Mouse (Mus musculus) hindbrain, embryonic 16.5 days (tissue): ENCODE data around the gene Gsg1. TPM values are rescaled to one million over a fixed set of nuclear protein-coding genes. Genes with fewer than 3 reads are reported as not detected.

Experiments
- ATAC-seq: fragments of 200-750 bp; cut with Nextera tagmentation; 2 replicates; pipeline ENCODE4 v1.8.0; 2017; ENCODE audit warnings: moderate TSS enrichment, moderate library complexity
- H3K27ac ChIP-seq: fragments of 300-500 bp; sonication (generic); 2 replicates; pipeline ENCODE4 v1.5.1; 2014; ENCODE audit warnings: low read depth, mild to moderate bottlenecking, control low read depth, low read length, moderate library complexity
- H3K27me3 ChIP-seq: fragments of 300-500 bp; sonication (generic); replicated peaks from 2 replicates; pipeline ENCODE4 v1.6.1; 2014; ENCODE audit warnings: low read length; ENCODE audit not compliant: control insufficient read depth, insufficient read depth
- H3K36me3 ChIP-seq: fragments of 300-500 bp; sonication (generic); 2 replicates; pipeline ENCODE4 v1.6.1; 2014; ENCODE audit warnings: mild to moderate bottlenecking, low read length, moderate library complexity, mixed read lengths; ENCODE audit not compliant: control insufficient read depth, insufficient read depth
- H3K4me1 ChIP-seq: fragments of 300-500 bp; sonication (generic); 2 replicates; pipeline ENCODE4 v1.6.1; 2014; ENCODE audit warnings: low read depth, low read length; ENCODE audit not compliant: control insufficient read depth, insufficient read depth
- H3K4me2 ChIP-seq: fragments of 300-500 bp; sonication (generic); 2 replicates; pipeline ENCODE4 v1.6.1; 2014; ENCODE audit warnings: mild to moderate bottlenecking, low read length, control low read depth, moderate library complexity
- H3K4me3 ChIP-seq: fragments of 300-500 bp; sonication (generic); 2 replicates; pipeline ENCODE4 v1.5.1; 2014; ENCODE audit warnings: mild to moderate bottlenecking, low read length, control low read depth, moderate library complexity
- H3K9ac ChIP-seq: fragments of 300-500 bp; sonication (generic); 2 replicates; pipeline ENCODE4 v1.6.1; 2014; ENCODE audit warnings: low read depth, mild to moderate bottlenecking, control low read depth, low read length, moderate library complexity
- H3K9me3 ChIP-seq: fragments of 300-500 bp; sonication (generic); 2 replicates; pipeline ENCODE4 v1.6.1; 2014; ENCODE audit warnings: mild to moderate bottlenecking, low read length, moderate library complexity; ENCODE audit not compliant: control insufficient read depth
- WGBS: fragments of 180-500 bp; shearing (Covaris S2); extraction: QIAGEN DNeasy Blood & Tissue Kit; methylation state at CpG from one replicate; pipeline ENCODE4 v1.1.7; 2014; 5-methylcytosine and 5-hydroxymethylcytosine counted together
- polyA plus RNA-seq: library from polyadenylated mRNA; unstranded; fragments of >200 nt; fragmentation: Nextera tagmentation; extraction: Ambion mirVana; gene quantifications from 2 replicates; pipeline ENCODE4 v1.2.1, GENCODE M21; 2015

Gene Gsg1
- polyA plus RNA-seq, 1 experiment from 2014 or later = 0.13 TPM

DNA sequence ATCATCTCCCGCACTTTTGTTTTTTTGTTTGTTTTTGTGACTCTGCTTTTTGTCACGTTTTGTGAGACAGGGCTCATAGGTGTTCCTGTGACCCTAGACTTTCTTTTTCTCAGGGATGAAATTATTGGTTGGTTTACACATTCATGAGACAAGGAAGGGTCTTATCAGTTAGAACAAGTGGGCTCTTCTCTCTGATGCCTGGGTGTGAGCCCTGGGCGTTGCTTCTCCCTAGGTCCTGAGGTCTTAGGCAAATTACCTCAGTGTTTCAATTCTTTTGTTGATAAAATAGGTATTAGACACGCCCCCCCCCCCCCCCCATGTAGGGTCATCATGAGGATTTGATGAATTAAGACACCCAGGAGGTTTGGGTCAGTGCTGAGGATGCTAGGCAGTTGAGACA is 49.3 kb downstream of the Gsg1 start:
- 74% methylated on average over 4 of the region's 4 CpGs for WGBS
- Histone ChIP-seq H3K36me3 (no peaks in the 10 kb centered on the region), H3K9me3 (no peaks in the 10 kb centered on the region), H3K4me2 (no peak overlapping the region), H3K9ac (no peak overlapping the region), H3K4me3 (no peak overlapping the region), H3K4me1 (peaks cover 2% of the 10 kb centered on the region), H3K27ac (peak overlapping the region; percentile 26), H3K27me3 (no peaks in the 10 kb centered on the region)
- ATAC-seq = no peak

DNA sequence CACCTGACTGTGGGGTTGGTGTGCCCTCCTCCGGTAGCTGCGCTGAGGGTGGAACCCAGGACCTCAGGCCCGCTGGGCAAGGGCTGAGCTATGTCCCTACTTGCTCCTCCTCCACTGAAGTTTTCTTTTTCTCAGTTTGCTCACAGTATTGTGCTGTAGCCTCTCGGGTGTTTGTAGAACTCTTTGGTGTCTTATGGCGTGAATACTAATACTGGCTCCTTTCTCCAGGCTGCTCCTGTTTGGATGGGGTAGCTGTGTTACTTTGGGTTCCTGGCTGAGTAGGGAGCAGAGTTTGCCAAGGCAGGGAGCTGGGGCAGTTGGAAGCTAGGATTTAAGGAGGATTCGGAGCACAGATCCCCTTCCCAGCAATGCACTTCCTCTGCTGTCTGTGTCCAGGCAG is 50.4 kb downstream of the Gsg1 start:
- Histone ChIP-seq H3K27me3 (no peaks in the 10 kb centered on the region), H3K4me3 (no peak overlapping the region), H3K36me3 (no peaks in the 10 kb centered on the region), H3K4me1 (peaks cover 12% of the 10 kb centered on the region), H3K9me3 (no peaks in the 10 kb centered on the region), H3K9ac (no peak overlapping the region), H3K27ac (peak overlapping the region; percentile 26), H3K4me2 (no peak overlapping the region)
- peak; percentile 84 for ATAC-seq
- 57% methylated on average over 6 of the region's 6 CpGs for WGBS

DNA sequence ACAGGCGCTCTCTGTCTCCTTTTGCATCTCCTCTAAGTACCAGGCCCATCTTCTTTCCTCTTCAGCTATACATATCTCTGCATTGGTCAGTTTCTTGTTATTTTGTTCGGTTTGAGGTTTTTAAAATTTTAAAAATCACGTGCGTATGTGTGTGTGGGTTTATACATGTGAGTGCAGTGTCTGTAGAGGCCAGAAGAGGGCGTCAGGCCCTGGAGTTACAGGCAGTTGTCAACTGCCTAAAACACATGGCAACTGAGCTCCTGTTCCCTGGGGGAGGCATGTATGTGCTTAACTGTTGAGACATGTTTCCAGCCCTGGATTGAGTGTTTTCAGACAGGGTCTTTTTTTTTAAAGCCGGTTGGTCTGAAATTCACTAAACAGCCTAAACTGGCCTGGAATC is 51.5 kb downstream of the Gsg1 start:
- Histone ChIP-seq H3K4me1 (peaks cover 14% of the 10 kb centered on the region), H3K4me2 (no peak overlapping the region), H3K9me3 (no peaks in the 10 kb centered on the region), H3K36me3 (no peaks in the 10 kb centered on the region), H3K9ac (no peak overlapping the region), H3K27ac (no peak overlapping the region), H3K27me3 (no peaks in the 10 kb centered on the region), H3K4me3 (no peak overlapping the region)
- WGBS = 88% methylated on average over 6 of the region's 6 CpGs
- ATAC-seq = no peak

DNA sequence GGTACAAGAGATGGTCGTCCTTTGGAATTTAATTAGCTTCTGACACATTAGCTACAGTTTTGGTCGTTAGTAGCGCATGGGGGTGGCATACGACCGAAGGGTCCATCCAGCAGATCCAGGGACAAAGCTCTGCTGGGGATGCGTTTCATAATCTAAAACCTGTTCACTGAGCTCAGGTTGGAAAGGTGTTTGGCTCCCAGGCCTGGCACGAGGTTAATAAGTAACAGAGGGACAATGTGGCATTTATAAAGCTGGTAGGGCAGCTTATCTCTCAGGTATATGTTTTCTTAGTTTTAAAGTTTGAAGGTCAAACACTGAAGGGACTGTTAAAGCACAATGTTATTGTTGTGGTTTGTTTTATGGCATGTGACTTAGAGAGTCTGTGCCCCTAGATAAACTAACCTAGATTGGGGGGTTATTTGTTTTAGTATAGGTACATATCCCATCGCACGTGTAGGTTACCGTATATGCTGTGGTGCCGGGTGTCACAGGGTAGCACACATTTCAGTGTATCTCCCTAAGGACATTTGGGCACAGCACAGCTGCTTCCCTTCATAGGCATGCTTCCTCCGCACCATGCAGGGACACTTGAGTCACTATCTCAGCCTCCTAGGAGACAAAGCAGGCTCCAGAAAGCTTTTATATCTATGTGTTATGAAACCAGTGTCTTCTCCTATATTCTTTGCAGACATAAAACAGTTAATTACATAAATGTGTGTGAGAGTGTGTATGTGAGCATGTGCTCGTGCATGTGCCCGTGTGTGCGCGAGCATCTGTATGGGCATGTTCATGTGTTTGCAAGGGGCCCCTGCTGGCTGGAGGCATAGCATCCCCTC is 53.8 kb downstream of the Gsg1 start:
- 77% methylated on average over 16 of the region's 16 CpGs for WGBS
- Histone ChIP-seq H3K4me2 (no peak overlapping the region), H3K9ac (no peak overlapping the region), H3K4me3 (no peak overlapping the region), H3K27ac (no peak overlapping the region), H3K4me1 (peaks cover 14% of the 10 kb centered on the region), H3K9me3 (no peaks in the 10 kb centered on the region), H3K36me3 (no peaks in the 10 kb centered on the region), H3K27me3 (no peaks in the 10 kb centered on the region)
- ATAC-seq = no peak

DNA sequence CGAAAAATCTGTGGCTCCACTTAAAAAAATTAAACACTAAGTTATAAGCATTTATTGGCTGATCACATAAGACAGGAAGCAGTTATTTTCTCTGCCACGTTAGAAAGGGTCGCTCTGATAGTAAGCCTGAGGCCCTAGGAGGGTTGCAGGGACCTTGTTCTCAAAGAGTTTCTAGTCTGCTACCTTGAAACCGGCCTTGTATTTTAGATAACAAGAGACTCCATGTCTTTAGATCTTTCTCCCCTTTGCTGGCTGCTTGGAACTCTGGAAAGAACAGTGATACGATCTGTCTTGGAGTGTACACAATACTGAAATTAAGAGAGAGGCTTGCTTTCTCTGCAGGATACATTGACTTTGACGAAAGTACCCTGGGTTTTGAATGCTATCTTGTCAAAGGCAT is 55.4 kb downstream of the Gsg1 start:
- H3K4me1 ChIP-seq = peaks cover 14% of the 10 kb centered on the region
- peak overlapping the region; percentile 85; the same call in 1 of the 2 replicates for H3K27ac ChIP-seq
- no peak for ATAC-seq
- H3K4me3 ChIP-seq = peak overlapping the region; percentile 75
- no peaks in the 10 kb centered on the region for H3K36me3 ChIP-seq
- H3K4me2 ChIP-seq = peak overlapping the region; percentile 75
- WGBS = 39% methylated on average over 6 of the region's 6 CpGs
- peak overlapping the region; percentile 89 for H3K9ac ChIP-seq
- H3K9me3 ChIP-seq = no peaks in the 10 kb centered on the region
- no peaks in the 10 kb centered on the region for H3K27me3 ChIP-seq

DNA sequence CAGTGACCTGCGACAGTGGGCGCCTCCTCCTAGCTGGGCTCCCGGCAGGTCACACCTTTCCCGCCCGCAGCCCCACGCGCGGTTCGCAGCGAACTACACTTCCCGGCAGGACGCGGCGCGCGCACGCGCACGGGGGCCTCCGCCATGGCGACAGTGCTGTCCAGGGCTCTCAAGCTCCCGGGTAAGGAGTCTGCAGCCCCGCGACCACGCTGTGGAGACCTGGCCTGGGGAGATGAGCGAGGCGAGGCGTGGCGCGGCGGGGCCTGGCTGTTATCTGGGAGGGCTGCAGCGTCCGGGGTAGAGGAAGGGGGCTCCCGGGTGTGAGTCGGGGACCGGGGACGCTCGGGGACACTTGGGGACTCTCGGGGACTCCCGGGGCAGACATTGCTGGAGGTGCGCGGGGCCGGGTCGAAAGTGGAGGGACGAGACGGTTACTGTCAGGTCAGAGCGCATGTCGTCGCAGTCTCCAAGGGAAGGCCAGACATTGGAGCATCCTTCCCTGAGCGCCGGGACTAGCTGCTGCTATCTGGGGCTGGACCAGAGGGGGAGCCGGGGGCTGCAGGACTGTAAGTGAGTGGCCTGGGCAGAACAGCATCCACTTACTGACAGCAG is 56.1 kb downstream of the Gsg1 start, which contains the start of the genes Fam234b and Hebp1:
Gene Fam234b (plus strand): TSS at position 57 of the 612 bp plus-strand sequence.
Gene Hebp1 (minus strand): TSS at position 102 of the 612 bp plus-strand sequence.
- H3K4me1 ChIP-seq = peaks cover 14% of the 10 kb centered on the region
- H3K9me3 ChIP-seq = no peaks in the 10 kb centered on the region
- H3K27ac ChIP-seq = peak within 1 kb of the TSS; percentile 85
- WGBS = under 1% methylated on average over 48 of the region's 52 CpGs
- H3K4me2 ChIP-seq = peak within 1 kb of the TSS; percentile 75
- H3K4me3 ChIP-seq = peak within 1 kb of the TSS; percentile 75
- ATAC-seq = peak; percentile 92
- H3K9ac ChIP-seq = peak within 1 kb of the TSS; percentile 89
- H3K36me3 ChIP-seq = no peaks in the 10 kb centered on the region
- no peaks in the 10 kb centered on the region for H3K27me3 ChIP-seq

DNA sequence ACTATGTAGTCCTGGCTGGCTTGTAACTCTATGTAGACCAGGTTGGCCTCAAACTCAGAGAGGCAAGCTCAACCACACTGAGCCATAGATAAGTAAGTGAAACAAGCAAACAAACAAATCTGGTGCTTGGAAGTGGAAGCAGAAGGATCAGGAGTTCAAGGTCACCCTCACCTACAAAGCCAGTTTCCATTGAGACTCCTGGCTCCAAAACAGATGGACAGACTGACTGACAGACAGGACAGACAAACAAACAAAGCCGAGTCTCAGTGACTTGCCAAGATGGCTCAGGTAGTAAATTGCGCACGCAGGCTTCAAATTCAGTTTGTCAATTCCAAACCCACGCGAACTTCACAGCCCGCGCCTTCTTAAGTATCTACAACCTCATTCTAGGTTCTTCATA is 56.7 kb downstream of the Gsg1 start:
- Histone ChIP-seq H3K27me3 (no peaks in the 10 kb centered on the region), H3K9me3 (no peaks in the 10 kb centered on the region), H3K4me2 (peak overlapping the region; percentile 75), H3K4me3 (peak overlapping the region; percentile 75), H3K9ac (peak overlapping the region; percentile 89), H3K27ac (no peak overlapping the region), H3K4me1 (peaks cover 14% of the 10 kb centered on the region), H3K36me3 (no peaks in the 10 kb centered on the region)
- 20% methylated on average over 7 of the region's 7 CpGs for WGBS
- no peak for ATAC-seq

DNA sequence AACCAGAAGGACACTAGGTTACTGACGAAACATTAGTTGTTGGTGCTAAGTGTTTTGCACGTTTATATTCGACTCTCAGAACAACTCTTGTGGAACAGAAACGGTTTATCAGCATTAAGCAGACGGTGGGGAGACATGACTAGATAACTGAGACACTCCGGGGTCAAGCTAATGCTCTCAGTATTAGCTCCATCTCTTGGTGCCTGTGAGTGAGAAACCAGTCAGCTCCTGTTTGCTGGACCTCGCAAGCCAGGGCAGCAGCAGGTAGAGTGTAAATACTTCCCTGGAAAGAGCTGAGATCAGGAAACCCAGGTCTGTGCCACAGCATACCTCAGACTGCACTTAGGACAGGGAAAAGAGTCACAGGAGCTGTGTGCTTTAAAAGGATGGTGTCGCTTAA is 57.4 kb downstream of the Gsg1 start:
- no peaks in the 10 kb centered on the region for H3K27me3 ChIP-seq
- H3K4me1 ChIP-seq = peaks cover 14% of the 10 kb centered on the region
- ATAC-seq = no peak
- H3K27ac ChIP-seq = no peak overlapping the region
- no peak overlapping the region for H3K4me2 ChIP-seq
- H3K4me3 ChIP-seq = no peak overlapping the region
- 80% methylated on average over 8 of the region's 8 CpGs for WGBS
- H3K9me3 ChIP-seq = no peaks in the 10 kb centered on the region
- no peaks in the 10 kb centered on the region for H3K36me3 ChIP-seq
- no peak overlapping the region for H3K9ac ChIP-seq

DNA sequence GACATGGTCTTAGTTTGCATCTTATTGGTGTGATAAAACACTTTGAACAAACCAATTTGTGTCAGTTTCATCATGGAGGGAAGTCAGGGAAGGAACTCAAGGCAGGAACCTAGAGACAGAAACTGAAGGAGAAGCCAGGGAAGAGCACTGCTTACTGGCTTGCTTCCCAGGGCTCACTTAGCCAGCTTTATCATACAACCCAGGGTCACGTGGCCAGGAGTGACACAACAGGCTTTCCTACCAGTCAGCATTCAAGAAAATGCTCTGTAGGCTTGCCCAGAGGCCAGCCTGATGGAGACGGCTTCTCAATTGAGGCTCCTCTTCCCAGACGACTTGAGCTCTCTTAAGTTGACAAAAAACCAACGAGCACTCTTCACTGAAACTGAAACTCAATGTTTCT is 59.2 kb downstream of the Gsg1 start:
- WGBS = 70% methylated on average over 4 of the region's 4 CpGs
- no peak overlapping the region for H3K4me2 ChIP-seq
- peaks cover 12% of the 10 kb centered on the region for H3K4me1 ChIP-seq
- H3K27me3 ChIP-seq = no peaks in the 10 kb centered on the region
- no peaks in the 10 kb centered on the region for H3K36me3 ChIP-seq
- no peak overlapping the region for H3K27ac ChIP-seq
- no peaks in the 10 kb centered on the region for H3K9me3 ChIP-seq
- no peak overlapping the region for H3K9ac ChIP-seq
- no peak overlapping the region for H3K4me3 ChIP-seq
- ATAC-seq = no peak
